Mouse (Mus musculus): ENCODE measurements around the gene Mlxipl. TPM values are rescaled to one million over a fixed set of nuclear protein-coding genes. Genes with fewer than 3 reads are reported as not detected.

The Mlxipl gene
- total and polyA plus RNA-seq, 2 experiments from 2014 or later: 0.58 to 0.86 TPM

GRCm38 (mm10) chr5:135113782-135114181, 24.1 kb downstream of the Mlxipl start:
- Histone ChIP-seq H3K4me1 (ENCODE audit: insufficient read depth, low read length) (no peaks in the 10 kb centered on the region), H3K9ac (replicated peaks; ENCODE audit: low read length) (no peak overlapping the region), H3K4me3 (ENCODE audit: low read length) (no peak overlapping the region), H3K9me3 (ENCODE audit: low read length) (no peaks in the 10 kb centered on the region), H3K4me2 (ENCODE audit: low read depth, low read length) (no peak overlapping the region), H3K36me3 (ENCODE audit: insufficient read depth, low read length) (no peaks in the 10 kb centered on the region), H3K27ac (no peak overlapping the region), H3K27me3 (ENCODE audit: insufficient read depth, low read length) (0 out of 2 replicates have a peak, but pooled peaks cover 5% of the 10 kb centered on the region)
- TF ChIP-seq CTCF (IDR thresholded peaks at IDR 0.05; ENCODE audit: low read depth): no peak
- ATAC-seq (no peak), DNase-seq (ENCODE audit: low spot score) (no peak)
- 87% methylated on average over 12 of the region's 12 CpGs for WGBS

- Histone ChIP-seq H3K27me3 (ENCODE audit: insufficient read depth, low read length) (no peaks in the 10 kb centered on the region), H3K9ac (replicated peaks; ENCODE audit: low read length) (no peak overlapping the region), H3K4me3 (ENCODE audit: low read length) (no peak overlapping the region), H3K4me1 (ENCODE audit: insufficient read depth, low read length) (no peaks in the 10 kb centered on the region), H3K27ac (no peak overlapping the region), H3K9me3 (ENCODE audit: low read length) (no peaks in the 10 kb centered on the region), H3K4me2 (ENCODE audit: low read depth, low read length) (no peak overlapping the region), H3K36me3 (ENCODE audit: insufficient read depth, low read length) (no peaks in the 10 kb centered on the region)
- no peak for ATAC-seq
- no peak for DNase-seq (ENCODE audit: low spot score)
- 86% methylated on average over 8 of the region's 8 CpGs for WGBS
- no peak for TF ChIP-seq CTCF (IDR thresholded peaks at IDR 0.05; ENCODE audit: low read depth)
Observed at GRCm38 (mm10) chr5:135115241-135115640, 25.6 kb downstream of the Mlxipl start.

- Histone ChIP-seq H3K27me3 (ENCODE audit: insufficient read depth, low read length) (no peaks in the 10 kb centered on the region), H3K4me1 (ENCODE audit: insufficient read depth, low read length) (no peaks in the 10 kb centered on the region), H3K4me3 (ENCODE audit: low read length) (no peak overlapping the region), H3K36me3 (ENCODE audit: insufficient read depth, low read length) (no peaks in the 10 kb centered on the region), H3K4me2 (ENCODE audit: low read depth, low read length) (no peak overlapping the region), H3K9ac (replicated peaks; ENCODE audit: low read length) (no peak overlapping the region), H3K9me3 (ENCODE audit: low read length) (no peaks in the 10 kb centered on the region), H3K27ac (no peak overlapping the region)
- peak; percentile 45; the same call in 1 of the 2 replicates for ATAC-seq
- peak; percentile 66 for DNase-seq (ENCODE audit: low spot score)
- 31% methylated on average over 6 of the region's 6 CpGs for WGBS
- peak; percentile 86 for TF ChIP-seq CTCF (IDR thresholded peaks at IDR 0.05; ENCODE audit: low read depth)
Observed at GRCm38 (mm10) chr5:135118589-135119081, 28.9 kb downstream of the Mlxipl start.

- TF ChIP-seq CTCF (IDR thresholded peaks at IDR 0.05; ENCODE audit: low read depth): peak; percentile 39; the same call in 1 of the 2 replicates
- H3K4me2 ChIP-seq (ENCODE audit: low read depth, low read length): no peak overlapping the region
- no peak overlapping the region for H3K27ac ChIP-seq
- DNase-seq (ENCODE audit: low spot score): no peak
- WGBS: 67% methylated on average over 4 of the region's 4 CpGs
- no peak overlapping the region for H3K4me3 ChIP-seq (ENCODE audit: low read length)
- H3K4me1 ChIP-seq (ENCODE audit: insufficient read depth, low read length): no peaks in the 10 kb centered on the region
- no peak overlapping the region for H3K9ac ChIP-seq (replicated peaks; ENCODE audit: low read length)
- H3K27me3 ChIP-seq (ENCODE audit: insufficient read depth, low read length): no peaks in the 10 kb centered on the region
- H3K36me3 ChIP-seq (ENCODE audit: insufficient read depth, low read length): no peaks in the 10 kb centered on the region
- no peak for ATAC-seq
- no peaks in the 10 kb centered on the region for H3K9me3 ChIP-seq (ENCODE audit: low read length)
Observed at GRCm38 (mm10) chr5:135120753-135121152, 31.1 kb downstream of the Mlxipl start.

- no peak overlapping the region for H3K9ac ChIP-seq (replicated peaks; ENCODE audit: low read length)
- H3K4me3 ChIP-seq (ENCODE audit: low read length): no peak overlapping the region
- H3K27ac ChIP-seq: no peak overlapping the region
- 61% methylated on average over 6 of the region's 6 CpGs for WGBS
- H3K4me1 ChIP-seq (ENCODE audit: insufficient read depth, low read length): no peaks in the 10 kb centered on the region
- no peak for TF ChIP-seq CTCF (IDR thresholded peaks at IDR 0.05; ENCODE audit: low read depth)
- ATAC-seq (no peak), DNase-seq (ENCODE audit: low spot score) (no peak)
- no peaks in the 10 kb centered on the region for H3K27me3 ChIP-seq (ENCODE audit: insufficient read depth, low read length)
- no peaks in the 10 kb centered on the region for H3K9me3 ChIP-seq (ENCODE audit: low read length)
- H3K4me2 ChIP-seq (ENCODE audit: low read depth, low read length): no peak overlapping the region
- H3K36me3 ChIP-seq (ENCODE audit: insufficient read depth, low read length): no peaks in the 10 kb centered on the region
Observed at GRCm38 (mm10) chr5:135126121-135126520, 36.4 kb downstream of the Mlxipl start.

- H3K9ac ChIP-seq (replicated peaks; ENCODE audit: low read length): no peak overlapping the region
- no peaks in the 10 kb centered on the region for H3K27me3 ChIP-seq (ENCODE audit: insufficient read depth, low read length)
- H3K27ac ChIP-seq: no peak overlapping the region
- TF ChIP-seq CTCF (IDR thresholded peaks at IDR 0.05; ENCODE audit: low read depth): no peak
- H3K4me1 ChIP-seq (ENCODE audit: insufficient read depth, low read length): no peaks in the 10 kb centered on the region
- H3K4me3 ChIP-seq (ENCODE audit: low read length): no peak overlapping the region
- no peak overlapping the region for H3K4me2 ChIP-seq (ENCODE audit: low read depth, low read length)
- ATAC-seq (no peak), DNase-seq (ENCODE audit: low spot score) (no peak)
- WGBS: 81% methylated on average over 6 of the region's 6 CpGs
- H3K36me3 ChIP-seq (ENCODE audit: insufficient read depth, low read length): no peaks in the 10 kb centered on the region
- no peaks in the 10 kb centered on the region for H3K9me3 ChIP-seq (ENCODE audit: low read length)
Observed at GRCm38 (mm10) chr5:135127669-135128068, 38.0 kb downstream of the Mlxipl start.

- Histone ChIP-seq H3K4me2 (ENCODE audit: low read depth, low read length) (no peak overlapping the region), H3K27ac (no peak overlapping the region), H3K27me3 (ENCODE audit: insufficient read depth, low read length) (peaks cover 7% of the 10 kb centered on the region; the same call in 1 of the 2 replicates), H3K9ac (replicated peaks; ENCODE audit: low read length) (no peak overlapping the region), H3K36me3 (ENCODE audit: insufficient read depth, low read length) (no peaks in the 10 kb centered on the region), H3K4me3 (ENCODE audit: low read length) (no peak overlapping the region), H3K4me1 (ENCODE audit: insufficient read depth, low read length) (peaks cover 7% of the 10 kb centered on the region; the same call in 1 of the 2 replicates), H3K9me3 (ENCODE audit: low read length) (no peaks in the 10 kb centered on the region)
- TF ChIP-seq CTCF (IDR thresholded peaks at IDR 0.05; ENCODE audit: low read depth): no peak
- WGBS: 81% methylated on average over 4 of the region's 4 CpGs
- ATAC-seq (no peak), DNase-seq (ENCODE audit: low spot score) (no peak)
Observed at GRCm38 (mm10) chr5:135129747-135130146, 40.1 kb downstream of the Mlxipl start.
